Mouse (Mus musculus) intestine, embryonic 15.5 days (tissue): ENCODE results near the gene Rps23. TPM values are rescaled to one million over a fixed set of nuclear protein-coding genes. Genes with fewer than 3 reads are reported as not detected.

Experiments used
- ATAC-seq: fragments of 200-750 bp; cut with Nextera tagmentation; 2 replicates; pipeline ENCODE4 v1.8.0; 2017; ENCODE audit warnings: moderate TSS enrichment, moderate library complexity
- H3K27ac ChIP-seq: fragments of 300-500 bp; sonication (generic); 2 replicates; pipeline ENCODE4 v1.5.1; 2015; ENCODE audit warnings: mild to moderate bottlenecking, inconsistent platforms
- H3K27me3 ChIP-seq: fragments of 300-500 bp; sonication (generic); replicated peaks from 2 replicates; pipeline ENCODE4 v1.6.1; 2015; ENCODE audit warnings: inconsistent platforms
- H3K36me3 ChIP-seq: fragments of 300-500 bp; sonication (generic); 2 replicates; pipeline ENCODE4 v1.6.1; 2015; ENCODE audit warnings: inconsistent platforms
- H3K4me1 ChIP-seq: fragments of 300-500 bp; sonication (generic); replicated peaks from 2 replicates; pipeline ENCODE4 v1.6.1; 2015; ENCODE audit warnings: inconsistent platforms
- H3K4me2 ChIP-seq: fragments of 300-500 bp; sonication (generic); replicated peaks from 2 replicates; pipeline ENCODE4 v1.6.1; 2015; ENCODE audit warnings: mild to moderate bottlenecking, inconsistent platforms
- H3K4me3 ChIP-seq: fragments of 300-500 bp; sonication (generic); replicated peaks from 2 replicates; pipeline ENCODE4 v1.5.1; 2015; ENCODE audit warnings: inconsistent platforms
- H3K9ac ChIP-seq: fragments of 300-500 bp; sonication (generic); 2 replicates; pipeline ENCODE4 v1.6.1; 2015; ENCODE audit warnings: inconsistent platforms
- H3K9me3 ChIP-seq: fragments of 300-500 bp; sonication (generic); 2 replicates; pipeline ENCODE4 v1.6.1; 2016; ENCODE audit warnings: inconsistent platforms
- WGBS: fragments of 180-500 bp; shearing (Covaris S2); methylation state at CpG from one replicate; pipeline ENCODE4 v1.1.7; 2015; 5-methylcytosine and 5-hydroxymethylcytosine counted together
- polyA plus RNA-seq: library from polyadenylated mRNA; unstranded; fragments of >200 nt; fragmentation: Nextera tagmentation; extraction: Ambion mirVana; gene quantifications from 2 replicates; pipeline ENCODE4 v1.2.1, GENCODE M21; 2015

The Rps23 gene
- 222 and 261 TPM in 2 replicates for polyA plus RNA-seq

DNA sequence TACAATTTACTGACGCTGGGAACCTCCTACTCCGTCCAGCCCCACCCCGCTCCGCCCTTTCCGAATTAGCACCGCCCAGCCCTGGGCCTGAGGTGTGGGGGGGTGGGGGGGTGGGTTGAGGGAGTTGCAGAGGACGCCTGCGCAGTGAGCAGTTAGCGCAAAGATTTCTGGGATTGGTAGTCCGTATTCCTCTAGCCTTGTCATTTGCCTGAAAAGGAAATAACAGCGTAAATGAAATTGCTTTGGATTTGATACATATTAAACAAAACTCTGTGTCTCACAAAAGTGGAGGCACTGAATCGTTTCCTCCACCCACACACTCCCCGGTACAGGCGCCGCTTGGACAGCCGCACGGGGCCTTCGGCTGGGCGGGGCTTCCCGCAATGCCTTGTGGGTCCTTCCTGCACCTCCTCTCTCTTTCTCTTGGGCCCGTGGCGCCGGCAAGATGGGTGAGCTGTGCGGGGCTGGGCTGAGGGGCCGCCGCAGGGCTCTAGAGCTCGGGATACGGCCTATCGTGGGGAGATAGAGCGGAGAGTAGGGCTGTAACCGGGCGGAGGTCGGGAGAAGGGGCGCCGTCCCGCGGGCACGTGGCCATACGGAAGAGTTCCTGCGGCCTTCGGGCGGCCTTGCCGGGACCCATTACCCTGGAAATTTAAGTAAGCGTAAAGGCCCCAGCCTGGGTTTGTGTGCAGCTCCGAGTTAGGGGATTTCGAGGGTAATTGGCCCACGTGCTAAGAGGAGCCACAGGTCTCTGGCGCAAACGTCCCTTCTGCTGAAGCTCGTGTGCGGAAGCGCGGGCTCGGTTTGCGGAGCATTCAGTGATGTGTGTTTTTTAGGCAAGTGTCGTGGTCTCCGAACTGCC is at the start of gene Rps23:
Gene Rps23 (plus strand): TSS at position 208 of the 862 bp plus-strand sequence.
- H3K4me1 ChIP-seq, result no peaks in the 10 kb centered on the region
- H3K4me3 ChIP-seq, result peak within 1 kb of the TSS; percentile 73
- H3K4me2 ChIP-seq, result peak within 1 kb of the TSS; percentile 57
- H3K36me3 ChIP-seq, result no peaks in the 10 kb centered on the region
- ATAC-seq, result peak; percentile 98
- peak within 1 kb of the TSS; percentile 95 for H3K9ac ChIP-seq
- H3K27ac ChIP-seq, result peak within 1 kb of the TSS; percentile 77
- H3K27me3 ChIP-seq, result no peaks in the 10 kb centered on the region
- WGBS, result under 1% methylated on average over 57 of the region's 57 CpGs
- no peaks in the 10 kb centered on the region for H3K9me3 ChIP-seq

DNA sequence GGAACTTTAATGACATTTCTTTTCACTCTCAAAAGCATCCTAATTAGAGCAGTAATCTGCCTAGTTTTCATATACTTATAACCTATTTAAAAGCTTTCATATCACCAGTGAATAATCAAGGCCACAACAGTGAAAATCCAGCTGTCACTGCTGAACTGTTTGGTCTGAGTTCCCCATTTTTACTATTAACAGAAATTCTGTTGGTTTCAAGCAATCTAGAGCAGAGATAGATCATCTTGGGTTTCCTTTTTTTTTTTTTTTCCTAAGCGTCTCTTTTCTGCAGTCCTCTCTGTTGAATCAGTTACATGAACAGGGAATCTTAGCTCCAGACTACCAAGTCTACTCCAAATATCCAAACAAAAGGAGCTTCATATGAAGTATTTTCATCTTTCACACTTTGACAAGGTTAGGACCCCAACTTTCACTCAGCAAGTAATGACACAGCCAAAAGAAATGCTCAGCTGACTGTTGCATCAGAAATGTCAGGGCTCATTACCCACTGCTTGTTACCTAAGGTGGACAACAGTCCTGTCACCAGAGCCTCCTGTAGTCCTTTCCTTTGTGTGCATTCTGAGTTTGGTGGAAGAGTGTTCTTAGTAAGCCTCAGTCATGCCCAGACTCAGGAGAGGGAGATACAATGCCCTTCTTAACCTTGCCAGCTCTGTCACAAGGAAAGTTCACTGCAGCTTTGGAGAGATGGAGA is 40.9 kb upstream of the Rps23 start:
- Histone ChIP-seq H3K4me3 (no peak overlapping the region), H3K4me1 (0 out of 2 replicates have a peak, but pooled peaks cover 5% of the 10 kb centered on the region), H3K27ac (no peak overlapping the region), H3K4me2 (no peak overlapping the region), H3K27me3 (no peaks in the 10 kb centered on the region), H3K9ac (no peak overlapping the region), H3K36me3 (no peaks in the 10 kb centered on the region), H3K9me3 (no peaks in the 10 kb centered on the region)
- ATAC-seq, result no peak
- WGBS, result 57% methylated on average over 1 of the region's 1 CpGs

DNA sequence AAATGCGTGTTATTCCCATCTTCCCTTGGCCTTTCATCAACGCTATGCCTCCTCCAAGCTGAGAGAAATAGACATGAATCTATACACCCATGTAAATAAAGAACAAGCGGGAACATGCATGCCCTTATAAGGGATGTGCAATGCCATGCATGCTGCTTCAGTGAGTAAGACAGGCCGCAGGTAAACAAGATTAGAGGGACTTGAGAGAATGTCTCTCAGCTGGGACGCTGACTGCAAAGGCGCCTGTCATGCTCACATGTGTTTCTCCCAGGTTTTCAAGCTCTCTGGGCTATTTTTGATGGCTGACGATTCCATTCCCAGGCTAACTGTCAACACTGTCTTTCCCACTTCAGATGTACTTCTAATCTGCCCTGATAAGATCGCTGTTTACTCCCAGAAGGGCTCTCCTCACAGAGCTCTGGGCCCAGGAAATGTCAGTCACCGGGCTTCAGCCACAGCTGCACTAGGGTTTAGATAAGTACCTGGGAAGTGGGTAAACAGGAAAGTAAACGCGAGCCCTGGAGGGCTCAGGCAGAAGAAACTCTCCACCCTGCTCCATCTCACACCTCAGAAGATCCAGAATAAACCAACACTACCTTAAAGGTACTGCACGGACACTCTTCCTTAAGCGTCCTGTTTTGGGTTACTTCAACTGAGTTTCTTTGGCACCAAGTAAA is 36.8 kb upstream of the Rps23 start:
- no peaks in the 10 kb centered on the region for H3K27me3 ChIP-seq
- H3K9ac ChIP-seq, result no peak overlapping the region
- H3K4me3 ChIP-seq, result peak overlapping the region; percentile 36

DNA sequence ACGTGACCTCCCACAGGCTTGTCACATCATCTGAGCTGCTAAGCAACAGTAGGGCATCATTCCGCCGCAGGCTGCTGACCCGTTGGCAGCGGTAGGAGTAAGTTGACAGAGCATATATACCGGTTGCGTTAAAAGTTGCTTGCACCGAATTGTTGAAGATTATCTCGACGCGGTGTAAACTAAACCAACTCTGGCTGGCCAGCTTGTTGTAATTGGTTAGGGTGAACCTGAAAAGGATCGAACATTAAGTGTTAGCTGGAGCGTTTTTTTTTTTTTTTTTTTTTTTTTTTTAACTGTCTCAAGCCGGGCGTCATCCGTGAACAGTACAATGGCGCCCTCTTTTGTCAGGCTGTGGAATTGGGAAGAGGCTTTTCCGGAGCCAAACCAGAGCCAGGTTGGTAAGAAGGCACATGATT is 36.2 kb upstream of the Rps23 start:
- H3K9me3 ChIP-seq, result no peaks in the 10 kb centered on the region
- H3K4me3 ChIP-seq, result peak overlapping the region; percentile 36
- no peaks in the 10 kb centered on the region for H3K27me3 ChIP-seq
- no peak overlapping the region for H3K27ac ChIP-seq
- H3K36me3 ChIP-seq, result no peaks in the 10 kb centered on the region
- peak; percentile 81 for ATAC-seq
- no peak overlapping the region for H3K9ac ChIP-seq
- H3K4me1 ChIP-seq, result 0 out of 2 replicates have a peak, but pooled peaks cover 5% of the 10 kb centered on the region
- under 1% methylated on average over 18 of the region's 18 CpGs for WGBS
- H3K4me2 ChIP-seq, result peak overlapping the region; percentile 61

More for the DNA sequence above, 36.8 kb upstream of the Rps23 start:
- H3K9me3 ChIP-seq, result no peaks in the 10 kb centered on the region
- no peaks in the 10 kb centered on the region for H3K36me3 ChIP-seq
- H3K27ac ChIP-seq, result no peak overlapping the region
- peak; percentile 62 for ATAC-seq
- peak overlapping the region; percentile 61 for H3K4me2 ChIP-seq
- WGBS, result 35% methylated on average over 13 of the region's 13 CpGs
- H3K4me1 ChIP-seq, result 0 out of 2 replicates have a peak, but pooled peaks cover 5% of the 10 kb centered on the region

DNA sequence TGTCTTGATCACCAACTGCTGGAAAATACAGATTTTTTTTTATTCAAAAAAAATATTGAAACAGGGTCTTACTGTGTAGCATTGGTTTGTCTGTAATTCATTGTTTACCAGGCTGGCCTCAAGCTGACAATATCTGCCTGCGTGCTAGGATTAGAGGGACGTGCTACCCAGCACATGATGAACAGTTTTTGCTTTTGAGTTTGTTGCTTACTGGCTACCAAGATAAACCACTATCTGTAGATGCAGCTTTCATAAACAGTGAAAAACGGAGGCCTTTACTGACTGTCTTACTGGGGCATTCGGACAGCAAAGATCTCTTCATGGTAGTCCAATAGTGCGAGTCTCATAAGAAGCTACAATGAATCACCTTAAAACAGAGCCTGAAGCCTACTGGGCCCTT is 32.6 kb upstream of the Rps23 start:
- Histone ChIP-seq H3K4me3 (no peak overlapping the region), H3K9me3 (no peaks in the 10 kb centered on the region), H3K27ac (no peak overlapping the region), H3K4me1 (0 out of 2 replicates have a peak, but pooled peaks cover 5% of the 10 kb centered on the region), H3K4me2 (no peak overlapping the region), H3K27me3 (no peaks in the 10 kb centered on the region), H3K36me3 (no peaks in the 10 kb centered on the region), H3K9ac (no peak overlapping the region)
- 86% methylated on average over 5 of the region's 5 CpGs for WGBS
- no peak for ATAC-seq

DNA sequence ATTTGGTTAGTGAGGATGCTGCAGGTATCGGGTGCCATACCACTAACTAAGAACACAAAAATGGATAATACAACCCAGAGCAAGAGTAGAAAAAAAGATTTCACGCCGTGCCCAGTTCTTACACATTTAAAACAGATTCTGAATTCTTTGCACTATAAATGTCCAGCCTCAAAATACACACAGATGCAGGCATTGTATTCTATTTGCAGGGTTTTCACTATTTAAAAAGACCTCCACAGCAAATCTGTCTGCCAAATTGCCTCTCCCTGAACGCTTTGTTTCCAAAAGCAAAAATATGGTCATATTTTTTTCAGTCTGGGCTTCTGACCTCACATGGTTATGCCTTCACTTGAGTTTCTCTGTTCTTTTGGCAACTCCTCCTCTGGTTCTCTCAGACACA is 27.9 kb upstream of the Rps23 start:
- H3K9me3 ChIP-seq, result no peaks in the 10 kb centered on the region
- H3K27ac ChIP-seq, result no peak overlapping the region
- H3K4me1 ChIP-seq, result no peaks in the 10 kb centered on the region
- no peak overlapping the region for H3K4me2 ChIP-seq
- no peak for ATAC-seq
- 90% methylated on average over 4 of the region's 4 CpGs for WGBS
- H3K9ac ChIP-seq, result no peak overlapping the region
- H3K36me3 ChIP-seq, result no peaks in the 10 kb centered on the region
- no peaks in the 10 kb centered on the region for H3K27me3 ChIP-seq
- H3K4me3 ChIP-seq, result no peak overlapping the region

DNA sequence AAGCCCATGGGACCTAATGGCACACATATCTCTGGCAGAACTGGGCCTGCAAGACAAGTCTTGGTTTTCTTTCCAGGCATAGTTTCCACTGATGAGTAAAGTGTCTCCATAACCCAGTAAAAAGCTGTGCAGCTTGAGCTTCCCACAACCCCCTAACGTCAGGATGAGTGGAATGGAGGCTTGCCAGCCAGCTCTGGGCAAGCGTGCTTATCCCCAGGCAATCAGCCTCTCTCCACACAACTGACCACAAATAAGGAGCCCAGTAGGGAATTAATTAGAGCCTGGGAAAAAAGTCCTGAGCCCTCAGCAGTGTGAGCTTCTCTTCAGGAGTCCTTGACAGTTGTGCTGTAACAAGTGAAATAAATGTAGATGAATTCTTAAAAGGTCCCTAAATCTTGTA is 26.7 kb upstream of the Rps23 start:
- Histone ChIP-seq H3K9ac (no peak overlapping the region), H3K27me3 (no peaks in the 10 kb centered on the region), H3K9me3 (no peaks in the 10 kb centered on the region), H3K4me2 (no peak overlapping the region), H3K27ac (no peak overlapping the region), H3K36me3 (no peaks in the 10 kb centered on the region), H3K4me1 (no peaks in the 10 kb centered on the region), H3K4me3 (no peak overlapping the region)
- ATAC-seq, result no peak
- 56% methylated on average over 2 of the region's 2 CpGs for WGBS

DNA sequence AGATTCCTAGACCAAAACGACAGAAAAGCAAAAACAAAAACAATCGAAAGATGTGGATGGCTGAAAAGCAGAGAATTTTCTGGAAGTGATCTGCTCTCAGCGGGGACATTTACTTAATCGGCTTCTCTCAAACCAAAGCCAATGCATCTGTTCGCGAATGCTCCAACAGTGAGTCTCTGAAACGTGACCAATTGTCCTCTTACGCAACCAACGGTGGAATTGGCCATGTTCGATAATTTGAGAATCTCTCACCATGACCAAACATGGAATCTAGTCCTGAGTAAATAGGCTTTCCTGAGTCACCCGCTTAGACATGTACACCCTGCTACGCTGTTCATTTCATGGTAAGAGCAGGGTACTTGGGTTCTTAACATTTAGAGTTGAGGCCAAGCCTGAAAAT is 25.9 kb upstream of the Rps23 start:
- Histone ChIP-seq H3K27me3 (no peaks in the 10 kb centered on the region), H3K27ac (no peak overlapping the region), H3K4me2 (no peak overlapping the region), H3K9me3 (no peaks in the 10 kb centered on the region), H3K36me3 (no peaks in the 10 kb centered on the region), H3K4me1 (no peaks in the 10 kb centered on the region), H3K9ac (no peak overlapping the region), H3K4me3 (no peak overlapping the region)
- no peak for ATAC-seq
- WGBS, result 90% methylated on average over 12 of the region's 12 CpGs

DNA sequence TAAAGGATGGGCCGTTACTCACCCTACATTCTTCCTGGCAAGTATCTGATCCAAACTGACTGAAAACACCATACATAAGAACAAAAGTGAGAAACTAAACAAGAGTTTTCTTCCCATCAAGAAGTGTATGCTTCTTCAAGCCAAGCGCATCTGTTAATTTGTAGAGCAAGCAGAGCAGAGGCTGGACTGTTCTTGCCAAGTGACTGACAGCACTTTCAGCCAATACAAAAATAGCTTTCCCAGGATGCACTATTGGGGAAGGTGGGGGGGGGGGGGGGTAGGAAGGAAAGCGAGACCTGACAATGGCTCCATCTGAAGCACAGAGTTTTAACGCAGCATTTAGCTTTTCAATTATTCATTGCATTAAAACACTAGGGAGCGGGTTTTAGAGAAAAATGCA is 17.6 kb upstream of the Rps23 start, which contains the start of gene Atp6ap1l:
Gene Atp6ap1l (minus strand): TSS at position 180 of the 400 bp plus-strand sequence.
- no peak for ATAC-seq
- no peaks in the 10 kb centered on the region for H3K9me3 ChIP-seq

DNA sequence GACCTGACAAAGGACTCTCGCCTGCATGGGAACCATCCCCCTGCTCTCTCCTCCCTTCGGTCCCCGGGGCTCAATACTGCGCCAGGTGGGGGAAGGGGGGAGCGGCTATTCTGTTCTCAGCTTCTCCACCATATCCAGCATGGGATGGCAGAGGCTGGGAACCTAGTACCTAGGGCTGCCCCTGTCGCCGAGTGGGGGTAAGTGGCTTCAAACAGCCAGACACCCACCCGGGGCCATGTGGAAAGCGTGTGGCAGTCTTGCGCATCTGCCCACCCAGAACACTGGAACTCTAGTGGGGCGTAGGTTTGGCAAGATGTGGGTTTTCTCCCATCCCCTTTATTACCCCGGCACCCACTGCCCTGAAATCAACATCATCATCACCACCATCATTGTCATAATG is 15.4 kb upstream of the Rps23 start:
- H3K27me3 ChIP-seq, result no peaks in the 10 kb centered on the region
- no peak overlapping the region for H3K4me3 ChIP-seq
- H3K4me2 ChIP-seq, result no peak overlapping the region
- no peak for ATAC-seq
- H3K9ac ChIP-seq, result no peak overlapping the region
- no peaks in the 10 kb centered on the region for H3K4me1 ChIP-seq
- H3K9me3 ChIP-seq, result no peaks in the 10 kb centered on the region
- H3K27ac ChIP-seq, result no peak overlapping the region
- WGBS, result 91% methylated on average over 12 of the region's 12 CpGs
- no peaks in the 10 kb centered on the region for H3K36me3 ChIP-seq

More for the DNA sequence above, 17.6 kb upstream of the Rps23 start, which contains the start of gene Atp6ap1l:
- H3K27me3 ChIP-seq, result no peaks in the 10 kb centered on the region
- no peak within 1 kb of the TSS for H3K9ac ChIP-seq
- H3K27ac ChIP-seq, result no peak within 1 kb of the TSS
- H3K4me1 ChIP-seq, result no peaks in the 10 kb centered on the region
- H3K36me3 ChIP-seq, result no peaks in the 10 kb centered on the region
- H3K4me3 ChIP-seq, result no peak within 1 kb of the TSS
- H3K4me2 ChIP-seq, result no peak within 1 kb of the TSS
- WGBS, result 93% methylated on average over 5 of the region's 5 CpGs

DNA sequence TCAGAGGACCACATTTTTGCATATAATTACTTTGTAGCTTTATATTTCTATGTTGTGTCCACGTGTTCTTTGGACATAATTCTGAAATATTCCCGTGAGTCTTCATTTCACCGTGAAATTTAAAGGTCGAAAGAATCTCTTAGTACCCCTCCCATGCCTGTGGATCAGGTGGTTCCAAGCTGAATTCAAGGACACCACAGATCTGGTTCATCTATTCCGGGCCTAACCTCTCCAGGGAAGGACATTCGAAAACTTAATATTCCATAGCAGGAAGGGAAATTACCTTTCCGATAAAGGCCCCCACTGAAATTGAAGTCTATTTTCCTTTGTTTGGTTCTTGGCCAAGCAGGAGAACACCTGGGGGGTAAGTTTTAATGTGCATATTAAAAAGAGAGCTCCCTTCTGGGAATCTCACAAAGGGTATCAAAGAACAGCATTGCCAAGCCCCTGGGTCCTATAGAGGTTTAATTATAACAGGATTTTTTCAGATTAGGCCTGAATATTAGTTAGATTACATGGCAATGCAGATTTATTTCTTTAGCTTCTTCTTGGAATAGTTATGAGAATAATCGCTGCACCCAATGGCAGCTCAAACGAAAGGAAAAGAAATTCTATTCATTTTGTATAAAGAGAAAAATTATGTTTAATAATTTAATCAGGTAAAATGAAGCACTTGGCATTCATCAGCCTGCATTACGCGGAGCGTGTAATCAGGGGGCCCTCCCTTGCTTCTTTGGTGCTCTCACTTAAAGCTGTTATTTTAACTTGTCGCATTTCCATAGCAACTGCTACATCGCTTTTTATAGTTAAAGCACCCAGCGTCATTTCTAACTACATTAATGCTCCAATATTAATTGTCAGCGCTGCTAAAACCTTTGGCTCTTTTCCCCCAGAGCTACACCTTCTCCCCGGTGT is 9.7 kb upstream of the Rps23 start:
- ATAC-seq, result no peak
- 82% methylated on average over 17 of the region's 17 CpGs for WGBS
- no peaks in the 10 kb centered on the region for H3K4me1 ChIP-seq
- no peak overlapping the region for H3K4me3 ChIP-seq
- H3K27ac ChIP-seq, result no peak overlapping the region
- H3K9ac ChIP-seq, result no peak overlapping the region
- H3K4me2 ChIP-seq, result no peak overlapping the region
- no peaks in the 10 kb centered on the region for H3K36me3 ChIP-seq
- H3K9me3 ChIP-seq, result no peaks in the 10 kb centered on the region
- H3K27me3 ChIP-seq, result no peaks in the 10 kb centered on the region
